Mouse (Mus musculus): ENCODE measurements around the gene Ptprd. TPM values are rescaled to one million over a fixed set of nuclear protein-coding genes. Genes with fewer than 3 reads are reported as not detected.

Gene Ptprd
- polyA plus RNA-seq, 1 experiment from 2014 or later = 5.6 TPM

DNA sequence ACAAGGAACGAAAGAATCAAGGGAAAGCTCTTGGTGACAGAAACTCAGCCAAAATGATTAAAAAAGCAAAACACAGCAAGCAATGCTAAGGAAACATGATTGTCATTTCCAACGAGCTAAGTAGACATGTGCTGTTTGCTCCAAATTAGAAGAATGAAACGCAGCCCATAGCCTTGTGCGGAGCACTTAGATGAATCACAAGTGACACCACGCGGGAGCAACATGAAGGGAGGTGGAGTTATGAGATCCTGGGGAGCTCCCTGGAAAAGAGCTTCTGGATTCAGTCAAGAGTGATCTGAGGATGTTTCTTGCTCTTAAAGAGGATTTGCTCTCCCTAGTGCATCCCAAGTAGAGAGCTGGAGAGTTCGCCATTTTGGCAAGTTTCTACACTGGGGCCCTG lies 1590.0 kb downstream of the Ptprd start:
- Histone ChIP-seq H3K27me3 (ENCODE audit: control insufficient read depth, insufficient read depth, low read length) (no peaks in the 10 kb centered on the region), H3K36me3 (ENCODE audit: control insufficient read depth, insufficient read depth, low read length) (no peaks in the 10 kb centered on the region), H3K27ac (replicated peaks) (no peak overlapping the region), H3K9me3 (ENCODE audit: control insufficient read depth, low read length) (no peaks in the 10 kb centered on the region), H3K4me1 (replicated peaks; ENCODE audit: control insufficient read depth, insufficient read depth) (no peaks in the 10 kb centered on the region), H3K4me2 (replicated peaks; ENCODE audit: low read depth) (no peak overlapping the region), H3K4me3 (ENCODE audit: low read depth, low read length) (no peak overlapping the region), H3K9ac (ENCODE audit: low read length) (no peak overlapping the region)
- ATAC-seq (ENCODE audit: low FRiP score, low TSS enrichment) (no peak), DNase-seq (ENCODE audit: low spot score) (no peak)
- 47% methylated on average over 7 of the region's 7 CpGs for WGBS
- no peak for TF ChIP-seq EP300 (optimal IDR thresholded peaks at IDR 0.05)
- no peak for TF ChIP-seq CTCF (IDR thresholded peaks at IDR 0.05; ENCODE audit: low read depth)

DNA sequence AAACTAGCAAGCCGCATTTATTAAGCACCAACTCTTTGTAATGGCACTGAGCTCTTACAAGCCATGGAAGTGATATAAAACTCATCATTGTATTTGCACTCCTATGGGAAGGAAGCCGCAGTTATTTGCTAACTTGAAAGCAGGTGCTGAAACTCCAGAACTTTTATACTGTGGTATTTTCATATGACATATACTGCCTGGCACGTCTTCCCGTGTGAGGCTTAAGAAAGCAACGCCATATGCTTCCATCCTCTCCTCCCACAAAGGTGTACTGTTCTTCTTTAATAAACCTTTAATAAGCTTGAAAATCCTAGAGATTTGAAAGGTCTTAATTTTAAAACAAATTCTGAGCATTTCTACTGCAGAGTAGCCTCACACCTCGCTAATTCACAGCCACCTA lies 1595.1 kb downstream of the Ptprd start:
- 84% methylated on average over 6 of the region's 6 CpGs for WGBS
- H3K27me3 ChIP-seq (ENCODE audit: control insufficient read depth, insufficient read depth, low read length) = no peaks in the 10 kb centered on the region
- H3K27ac ChIP-seq (replicated peaks) = no peak overlapping the region
- no peaks in the 10 kb centered on the region for H3K4me1 ChIP-seq (replicated peaks; ENCODE audit: control insufficient read depth, insufficient read depth)
- no peaks in the 10 kb centered on the region for H3K36me3 ChIP-seq (ENCODE audit: control insufficient read depth, insufficient read depth, low read length)
- no peaks in the 10 kb centered on the region for H3K9me3 ChIP-seq (ENCODE audit: control insufficient read depth, low read length)
- DNase-seq (ENCODE audit: low spot score) = no peak
- no peak for TF ChIP-seq CTCF (IDR thresholded peaks at IDR 0.05; ENCODE audit: low read depth)
- TF ChIP-seq EP300 (optimal IDR thresholded peaks at IDR 0.05) = no peak
- no peak overlapping the region for H3K4me2 ChIP-seq (replicated peaks; ENCODE audit: low read depth)
- H3K9ac ChIP-seq (ENCODE audit: low read length) = no peak overlapping the region
- ATAC-seq (ENCODE audit: low FRiP score, low TSS enrichment) = no peak
- H3K4me3 ChIP-seq (ENCODE audit: low read depth, low read length) = no peak overlapping the region

DNA sequence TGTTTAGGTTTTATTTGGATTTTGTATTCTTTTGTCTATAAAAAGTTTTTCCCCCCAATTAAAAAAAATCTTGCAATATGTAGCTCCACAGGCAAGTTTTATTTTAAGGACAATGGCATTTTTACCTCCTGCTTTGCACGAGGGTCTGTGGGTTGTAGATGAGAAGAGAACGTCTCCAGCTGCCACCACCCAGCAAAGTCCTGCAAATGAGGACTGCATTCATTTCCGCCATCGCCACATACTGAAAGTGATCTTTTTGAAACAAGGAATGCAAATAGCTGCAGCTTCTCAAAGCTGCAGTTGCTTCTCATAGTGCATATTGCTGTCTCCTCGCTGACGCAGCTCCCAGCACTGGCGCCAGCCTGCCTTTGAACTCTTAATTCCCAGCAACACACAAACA lies 1603.5 kb downstream of the Ptprd start:
- DNase-seq (ENCODE audit: low spot score) (no peak), ATAC-seq (ENCODE audit: low FRiP score, low TSS enrichment) (no peak)
- Histone ChIP-seq H3K36me3 (ENCODE audit: control insufficient read depth, insufficient read depth, low read length) (no peaks in the 10 kb centered on the region), H3K9ac (ENCODE audit: low read length) (no peak overlapping the region), H3K4me1 (replicated peaks; ENCODE audit: control insufficient read depth, insufficient read depth) (no peaks in the 10 kb centered on the region), H3K9me3 (ENCODE audit: control insufficient read depth, low read length) (no peaks in the 10 kb centered on the region), H3K27ac (replicated peaks) (no peak overlapping the region), H3K27me3 (ENCODE audit: control insufficient read depth, insufficient read depth, low read length) (no peaks in the 10 kb centered on the region), H3K4me3 (ENCODE audit: low read depth, low read length) (no peak overlapping the region), H3K4me2 (replicated peaks; ENCODE audit: low read depth) (no peak overlapping the region)
- no peak for TF ChIP-seq CTCF (IDR thresholded peaks at IDR 0.05; ENCODE audit: low read depth)
- no peak for TF ChIP-seq EP300 (optimal IDR thresholded peaks at IDR 0.05)
- 43% methylated on average over 7 of the region's 7 CpGs for WGBS

DNA sequence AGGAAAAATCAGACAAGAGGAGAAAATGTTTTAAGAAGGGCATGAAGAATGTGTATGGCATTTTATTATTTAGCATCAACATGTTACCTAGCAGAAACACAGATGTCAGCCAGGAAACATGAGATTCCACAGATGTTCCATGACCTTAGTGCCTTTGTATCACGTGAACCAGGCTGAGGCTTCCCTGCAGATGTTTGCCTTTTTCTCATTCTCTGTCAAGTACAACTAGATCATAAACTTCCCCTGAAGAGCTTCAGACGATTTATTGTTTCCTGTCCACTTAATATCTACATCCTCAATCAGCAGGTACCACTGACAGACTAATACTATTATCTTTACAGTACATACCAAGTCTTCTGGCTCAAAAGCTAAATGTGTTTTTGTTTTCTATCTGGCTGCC lies 1605.0 kb downstream of the Ptprd start:
- H3K9me3 ChIP-seq (ENCODE audit: control insufficient read depth, low read length) = no peaks in the 10 kb centered on the region
- H3K9ac ChIP-seq (ENCODE audit: low read length) = no peak overlapping the region
- 38% methylated on average over 2 of the region's 2 CpGs for WGBS
- no peak for TF ChIP-seq CTCF (IDR thresholded peaks at IDR 0.05; ENCODE audit: low read depth)
- TF ChIP-seq EP300 (optimal IDR thresholded peaks at IDR 0.05) = no peak
- no peak overlapping the region for H3K27ac ChIP-seq (replicated peaks)
- no peaks in the 10 kb centered on the region for H3K36me3 ChIP-seq (ENCODE audit: control insufficient read depth, insufficient read depth, low read length)
- DNase-seq (ENCODE audit: low spot score) (no peak), ATAC-seq (ENCODE audit: low FRiP score, low TSS enrichment) (no peak)
- H3K27me3 ChIP-seq (ENCODE audit: control insufficient read depth, insufficient read depth, low read length) = no peaks in the 10 kb centered on the region
- no peak overlapping the region for H3K4me2 ChIP-seq (replicated peaks; ENCODE audit: low read depth)
- no peaks in the 10 kb centered on the region for H3K4me1 ChIP-seq (replicated peaks; ENCODE audit: control insufficient read depth, insufficient read depth)
- H3K4me3 ChIP-seq (ENCODE audit: low read depth, low read length) = no peak overlapping the region

DNA sequence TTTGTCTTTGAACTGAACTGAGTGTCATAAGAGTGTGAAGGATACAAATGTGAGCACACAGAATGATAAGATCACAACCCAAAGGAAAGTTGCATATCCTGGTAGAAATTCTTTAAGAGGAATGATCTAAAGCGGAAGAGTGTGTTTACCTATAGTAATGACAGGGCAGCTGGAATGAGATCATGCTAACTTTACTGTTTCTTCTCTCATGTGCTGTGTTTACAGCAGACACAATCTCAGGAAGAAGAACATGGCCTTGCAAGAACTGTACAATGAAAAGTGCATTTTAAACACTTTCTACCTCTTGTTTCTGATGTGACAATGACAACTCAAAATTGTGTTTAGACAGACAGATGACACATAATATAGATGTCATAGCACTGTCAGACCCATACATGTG lies 1621.0 kb downstream of the Ptprd start:
- ATAC-seq (ENCODE audit: low FRiP score, low TSS enrichment) (no peak), DNase-seq (ENCODE audit: low spot score) (no peak)
- H3K9me3 ChIP-seq (ENCODE audit: control insufficient read depth, low read length) = no peaks in the 10 kb centered on the region
- H3K4me1 ChIP-seq (replicated peaks; ENCODE audit: control insufficient read depth, insufficient read depth) = no peaks in the 10 kb centered on the region
- H3K4me3 ChIP-seq (ENCODE audit: low read depth, low read length) = no peak overlapping the region
- no peak overlapping the region for H3K4me2 ChIP-seq (replicated peaks; ENCODE audit: low read depth)
- WGBS = 61% methylated on average over 1 of the region's 1 CpGs
- no peak overlapping the region for H3K27ac ChIP-seq (replicated peaks)
- H3K27me3 ChIP-seq (ENCODE audit: control insufficient read depth, insufficient read depth, low read length) = no peaks in the 10 kb centered on the region
- no peak overlapping the region for H3K9ac ChIP-seq (ENCODE audit: low read length)
- no peaks in the 10 kb centered on the region for H3K36me3 ChIP-seq (ENCODE audit: control insufficient read depth, insufficient read depth, low read length)
- no peak for TF ChIP-seq CTCF (IDR thresholded peaks at IDR 0.05; ENCODE audit: low read depth)

DNA sequence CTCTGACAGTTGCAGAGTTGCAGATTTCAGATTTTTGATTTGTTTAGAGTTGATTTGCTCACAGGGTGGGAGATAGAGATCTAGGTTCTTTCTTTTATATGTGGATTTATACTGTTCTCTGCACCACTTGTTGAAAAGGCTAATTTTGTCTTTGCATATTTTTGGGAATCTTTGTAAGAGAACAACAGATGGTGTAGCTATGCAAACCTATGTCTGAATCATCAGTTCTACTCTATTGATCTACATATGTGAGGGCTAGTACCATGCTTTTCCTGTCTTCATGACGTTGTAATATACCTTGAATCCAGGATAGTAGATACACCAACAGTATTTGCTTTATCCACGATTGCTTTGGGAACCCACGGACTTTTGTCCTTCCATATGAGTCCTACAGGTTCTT lies 1628.7 kb downstream of the Ptprd start:
- H3K27ac ChIP-seq (replicated peaks) = no peak overlapping the region
- no peaks in the 10 kb centered on the region for H3K9me3 ChIP-seq (ENCODE audit: control insufficient read depth, low read length)
- DNase-seq (ENCODE audit: low spot score) = no peak
- H3K4me2 ChIP-seq (replicated peaks; ENCODE audit: low read depth) = no peak overlapping the region
- H3K4me3 ChIP-seq (ENCODE audit: low read depth, low read length) = no peak overlapping the region
- no peaks in the 10 kb centered on the region for H3K36me3 ChIP-seq (ENCODE audit: control insufficient read depth, insufficient read depth, low read length)
- ATAC-seq (ENCODE audit: low FRiP score, low TSS enrichment) = no peak
- H3K27me3 ChIP-seq (ENCODE audit: control insufficient read depth, insufficient read depth, low read length) = no peaks in the 10 kb centered on the region
- H3K4me1 ChIP-seq (replicated peaks; ENCODE audit: control insufficient read depth, insufficient read depth) = no peaks in the 10 kb centered on the region
- 75% methylated on average over 3 of the region's 3 CpGs for WGBS
- TF ChIP-seq EP300 (optimal IDR thresholded peaks at IDR 0.05) = no peak
- TF ChIP-seq CTCF (IDR thresholded peaks at IDR 0.05; ENCODE audit: low read depth) = no peak
- no peak overlapping the region for H3K9ac ChIP-seq (ENCODE audit: low read length)

Measured in stomach, postnatal 0 days (tissue).